Mouse (Mus musculus): ENCODE measurements around the gene Dmpk. TPM values are rescaled to one million over a fixed set of nuclear protein-coding genes. Genes with fewer than 3 reads are reported as not detected.

Dmpk gene
- total RNA-seq, 2 experiments from 2014 or later = 188 to 201 TPM

DNA sequence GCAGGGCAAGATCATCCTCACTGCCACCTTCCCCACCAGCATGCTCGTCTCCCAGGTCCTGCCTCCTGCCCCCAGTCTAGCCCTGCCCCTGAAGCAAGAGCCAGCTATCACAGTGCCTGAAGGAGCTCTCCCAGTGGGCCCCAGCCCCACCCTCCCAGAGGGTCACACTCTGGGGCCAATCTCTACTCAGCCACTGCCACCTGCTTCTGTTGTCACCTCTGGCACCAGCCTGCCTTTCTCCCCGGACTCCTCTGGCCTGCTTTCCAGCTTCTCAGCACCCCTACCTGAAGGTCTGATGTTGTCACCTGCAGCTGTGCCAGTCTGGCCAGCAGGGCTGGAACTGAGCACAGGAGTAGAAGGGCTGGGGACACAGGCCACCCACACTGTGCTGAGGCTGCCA lies 13.6 kb downstream of the Dmpk start:
- DNase-seq = no peak

GRCm38 (mm10) chr7:19097863-19098262 lies 14.2 kb downstream of the Dmpk start:
- DNase-seq = peak; percentile 72

GRCm38 (mm10) chr7:19098811-19099210 lies 15.2 kb downstream of the Dmpk start:
- DNase-seq = no peak

DNA sequence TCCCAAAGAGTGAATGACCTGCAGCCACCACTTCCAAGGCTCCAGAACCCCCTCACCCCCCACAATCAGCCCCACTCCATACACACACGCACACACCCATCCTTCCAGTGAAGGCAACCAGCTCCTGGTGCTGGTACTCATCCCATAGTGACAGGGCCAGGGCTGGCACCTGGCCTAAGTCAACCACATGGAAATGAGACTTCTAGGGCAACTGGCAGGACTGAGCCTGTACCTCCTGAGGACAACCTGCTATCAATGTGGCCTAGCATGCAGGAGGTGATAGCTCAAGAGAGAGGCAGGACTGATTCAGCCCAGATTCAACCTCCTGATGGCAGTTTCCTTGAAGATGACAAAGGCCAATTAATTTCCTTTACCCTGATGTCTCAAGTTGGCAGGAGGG lies 16.6 kb downstream of the Dmpk start:
- no peak for DNase-seq

DNA sequence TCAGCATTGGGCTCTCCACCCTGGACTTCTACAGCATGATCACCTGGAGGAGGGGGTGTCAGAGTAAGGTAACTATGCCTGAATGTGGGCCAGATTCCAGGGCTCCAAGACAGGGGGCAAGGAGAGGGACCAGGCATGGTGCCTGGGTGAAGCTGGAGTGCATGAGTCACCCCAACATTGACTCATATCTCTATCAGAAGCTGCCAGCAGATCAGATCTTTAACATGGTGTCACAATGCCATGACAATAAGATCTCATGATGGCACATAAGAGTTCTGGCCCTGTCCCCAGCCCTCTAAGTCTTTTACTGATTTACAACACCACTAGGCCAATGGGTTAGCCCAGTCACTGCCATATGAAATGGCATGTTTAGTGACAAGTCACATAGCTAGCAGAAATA lies 20.1 kb downstream of the Dmpk start:
- no peak for DNase-seq

DNA sequence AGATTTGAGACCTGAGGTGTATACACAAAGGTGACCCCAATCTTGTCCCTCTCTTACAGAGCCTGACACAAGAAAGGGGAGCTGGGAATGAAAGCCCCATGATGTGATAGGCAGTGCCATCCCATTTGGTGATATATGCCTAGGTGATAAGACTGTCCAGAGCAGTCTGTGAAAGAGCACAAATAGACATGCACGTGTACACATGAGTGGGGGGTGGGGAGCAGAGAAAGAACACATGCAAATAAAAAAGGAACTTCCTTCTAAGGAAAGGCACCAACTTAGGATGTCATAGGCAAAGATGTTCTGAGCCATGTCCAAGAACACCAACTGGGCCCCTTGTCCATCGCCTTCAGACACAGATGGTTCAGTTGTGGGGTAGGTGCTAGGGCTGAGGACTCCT lies 20.8 kb downstream of the Dmpk start:
- no peak for DNase-seq

DNA sequence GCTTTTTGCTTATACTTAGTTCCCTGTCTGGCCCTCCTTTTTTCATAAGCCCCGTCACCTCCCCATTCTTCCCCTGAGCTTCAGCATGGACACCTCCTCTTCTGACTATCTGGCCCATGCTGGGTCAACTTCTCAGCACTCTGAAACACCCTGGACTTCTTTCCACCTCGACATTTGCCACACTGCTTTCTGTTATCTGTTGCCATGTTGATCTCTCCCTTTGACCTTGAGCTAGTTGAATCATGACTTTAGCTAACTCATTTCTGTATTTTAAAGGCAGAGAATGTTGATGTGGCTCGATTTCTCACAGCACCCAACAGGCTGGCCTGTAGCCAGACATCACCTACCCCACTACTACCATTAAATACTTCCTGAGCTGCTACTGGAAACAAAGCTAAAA lies 23.8 kb downstream of the Dmpk start:
- no peak for DNase-seq

- no peak for DNase-seq
These were observed 25.9 kb downstream of the Dmpk start for GRCm38 (mm10) chr7:19109565-19109964.

DNA sequence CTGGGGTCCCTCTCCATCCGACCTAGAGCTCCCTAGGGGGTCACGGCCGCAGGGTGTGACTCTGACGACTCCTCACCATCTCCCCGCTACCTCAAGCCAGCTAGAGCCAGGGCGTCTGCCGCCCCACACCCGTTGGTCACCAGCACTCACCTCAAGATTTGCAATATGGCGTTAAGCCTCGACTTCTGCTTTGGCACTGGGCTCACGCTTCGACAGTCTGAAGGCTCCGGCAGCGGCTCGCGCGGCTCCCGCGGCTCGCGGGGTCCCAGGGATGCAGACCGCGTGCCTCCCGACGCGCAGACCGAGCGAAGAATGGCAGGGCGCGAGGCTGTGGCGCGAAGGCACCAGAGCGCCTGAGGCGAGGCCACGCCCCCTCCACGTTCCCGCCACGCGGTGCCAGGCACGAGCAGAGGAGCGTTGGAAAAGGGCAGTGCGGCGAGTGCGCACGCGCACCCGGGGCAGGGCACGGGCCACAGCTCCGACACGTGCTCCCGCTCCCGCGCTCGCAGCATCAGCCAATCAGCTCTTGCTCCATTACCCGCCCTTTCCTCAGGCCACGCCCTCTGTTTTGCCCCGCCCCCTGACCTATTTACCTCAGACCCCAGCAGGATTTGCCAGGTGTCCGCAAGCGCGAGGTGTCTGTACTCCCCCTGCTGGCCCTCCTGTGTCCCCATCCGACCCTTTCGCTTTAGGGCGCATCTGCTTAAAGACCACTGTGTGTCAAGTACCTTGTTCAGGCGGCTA lies 34.6 kb downstream of the Dmpk start, which contains the start of gene Gm4969:
Gm4969 (minus strand) TSS at position 341 of the 744 bp plus-strand sequence.
- DNase-seq = peak; percentile 65

GRCm38 (mm10) chr7:19119083-19119482 lies 35.4 kb downstream of the Dmpk start:
- no peak for DNase-seq

DNA sequence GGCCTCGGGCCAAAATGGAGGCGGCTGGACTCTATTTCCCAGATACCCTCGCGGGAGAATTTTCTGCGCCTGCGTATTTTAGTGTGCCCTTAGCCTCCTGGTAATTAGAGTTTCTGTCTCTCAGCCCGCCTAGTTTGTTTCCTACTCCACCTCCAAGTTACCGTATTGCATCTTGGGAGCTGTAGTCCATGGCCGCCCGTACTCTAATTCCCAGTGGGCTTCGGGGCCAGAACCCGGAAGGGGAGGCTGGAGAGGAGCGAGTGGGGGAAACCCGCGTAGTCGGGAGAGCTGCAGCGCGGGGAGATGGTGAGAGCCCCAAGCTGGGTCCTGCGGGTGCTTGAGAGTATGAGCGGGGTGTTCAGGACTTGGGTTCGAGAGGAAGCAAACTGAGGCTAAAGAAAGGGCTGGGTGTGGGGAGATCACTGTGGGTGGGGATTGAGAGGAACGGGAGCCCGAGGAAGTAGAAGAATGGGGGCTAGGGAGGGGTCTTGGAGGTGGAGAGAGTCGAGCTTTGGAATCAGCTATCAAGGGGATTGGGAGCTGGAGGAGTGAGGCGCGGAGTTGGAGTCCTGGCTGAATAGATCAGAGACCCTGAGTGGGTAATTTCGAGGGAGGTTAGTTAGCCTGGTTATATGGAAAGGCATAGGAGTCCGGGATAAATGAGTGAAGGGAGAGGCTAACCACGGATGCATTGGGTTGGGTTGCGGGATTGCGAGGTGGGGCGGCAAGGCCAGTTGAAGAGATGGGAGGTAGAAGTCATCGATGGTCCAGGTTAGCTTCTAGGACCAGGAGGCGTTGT lies 36.2 kb downstream of the Dmpk start, which contains the start of gene Fbxo46:
Fbxo46 (plus strand) TSS at position 229 of the 799 bp plus-strand sequence.
- DNase-seq = peak; percentile 92

- no peak for DNase-seq
These were observed 38.0 kb downstream of the Dmpk start for GRCm38 (mm10) chr7:19121686-19122085.

- DNase-seq = no peak
These were observed 41.1 kb downstream of the Dmpk start for GRCm38 (mm10) chr7:19124713-19125112.

DNA sequence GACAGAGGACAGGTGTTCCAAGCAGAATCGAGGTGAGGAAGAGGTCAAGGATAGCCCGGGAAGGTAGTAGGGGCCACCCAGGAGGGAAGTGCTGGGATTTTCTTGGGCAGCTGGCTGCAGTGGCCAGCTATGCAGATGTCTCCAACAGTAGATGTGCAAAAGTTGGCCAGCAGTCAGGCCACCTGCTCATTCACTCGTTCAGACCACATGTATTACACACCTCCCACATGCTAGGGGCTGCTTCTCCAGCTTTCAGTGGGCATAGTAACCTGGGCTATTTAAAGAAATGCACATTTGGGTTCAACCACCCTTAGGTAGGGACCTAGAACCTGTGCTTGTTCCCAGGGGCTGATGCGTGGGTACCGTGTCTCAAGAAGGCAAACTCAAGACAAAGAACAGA lies 44.1 kb downstream of the Dmpk start:
- no peak for DNase-seq

DNA sequence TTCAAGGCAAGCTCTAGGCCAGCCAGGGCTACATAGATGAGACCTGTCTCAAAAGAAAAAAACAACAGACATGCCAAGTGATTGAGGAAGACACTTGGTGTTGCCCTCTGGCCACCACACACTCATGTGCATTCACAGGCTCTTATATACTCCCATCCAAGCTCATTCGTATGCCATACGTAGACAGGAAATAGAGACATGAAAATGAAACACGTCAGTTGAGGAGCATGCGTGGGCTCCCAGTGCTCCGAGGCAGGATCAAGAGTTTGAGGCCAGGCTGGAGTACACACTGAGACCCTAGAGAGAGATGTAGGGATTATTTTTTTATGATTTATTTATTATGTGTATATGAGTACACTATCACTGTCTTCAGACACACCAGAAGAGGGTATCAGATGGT lies 45.7 kb downstream of the Dmpk start:
- no peak for DNase-seq

- DNase-seq = no peak
These were observed 47.0 kb downstream of the Dmpk start for GRCm38 (mm10) chr7:19130657-19131056.

GRCm38 (mm10) chr7:19131324-19131848 lies 47.7 kb downstream of the Dmpk start:
- peak; percentile 98 for DNase-seq

DNA sequence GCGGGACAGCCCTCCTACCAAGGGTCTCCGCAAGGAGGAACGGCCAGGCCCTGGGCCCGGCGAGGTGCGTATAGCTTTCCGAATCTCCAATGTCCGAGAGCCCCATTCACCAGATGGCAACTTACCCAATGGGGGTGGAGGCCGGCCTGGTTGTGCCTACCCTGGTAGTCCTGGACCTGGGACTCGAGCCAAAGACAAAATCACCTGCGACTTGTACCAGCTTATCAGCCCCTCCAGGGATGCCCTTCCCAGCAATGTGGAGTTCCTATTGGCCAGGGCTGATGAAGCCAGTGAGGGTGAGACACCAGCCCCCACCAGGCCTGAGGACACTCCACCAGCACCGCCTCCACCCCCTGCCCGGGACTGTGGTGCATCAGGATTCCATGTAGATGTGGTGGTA lies 52.5 kb downstream of the Dmpk start:
- DNase-seq = no peak

GRCm38 (mm10) chr7:19136673-19137334 lies 53.2 kb downstream of the Dmpk start:
- no peak for DNase-seq

DNA sequence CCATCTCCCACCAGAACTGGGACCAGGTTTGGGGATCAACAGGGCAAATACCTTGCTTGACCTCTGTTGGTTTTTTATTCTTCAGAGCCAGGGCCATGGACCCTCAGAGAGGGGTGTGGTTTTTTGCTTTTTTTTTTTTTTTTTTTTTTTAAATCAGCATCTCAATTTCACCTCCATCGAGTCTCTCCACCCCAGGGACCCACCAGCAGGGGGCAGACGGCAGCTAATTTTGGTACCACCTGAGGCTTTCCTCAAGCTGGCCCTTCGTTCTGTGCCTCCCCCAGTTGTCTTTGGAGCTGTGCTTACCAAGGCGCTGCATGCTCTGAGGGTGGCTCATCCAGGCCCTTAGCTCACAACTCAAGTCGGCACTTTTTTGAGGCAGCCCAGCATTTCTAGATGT lies 53.7 kb downstream of the Dmpk start:
- peak; percentile 75 for DNase-seq
